Mouse (Mus musculus): ENCODE data around the gene Rpl3. TPM values are rescaled to one million over a fixed set of nuclear protein-coding genes. Genes with fewer than 3 reads are reported as not detected.

Rpl3 gene
- total and polyA plus RNA-seq, 2 experiments, result 304 to 399 TPM

GRCm38 (mm10) chr15:80079129-80079668 lies 12.5 kb downstream of the Rpl3 start:
- 91% methylated on average over 5 of the region's 5 CpGs for WGBS
- no peak overlapping the region for H3K27ac ChIP-seq (replicated peaks; ENCODE audit: insufficient read depth, low read depth, low read length)
- TF ChIP-seq POLR2A (IDR thresholded peaks at IDR 0.05; ENCODE audit: extremely low read depth, insufficient read depth, low read length) (no peak), CTCF (IDR thresholded peaks at IDR 0.05; ENCODE audit: low read depth, low read length) (no peak)
- H3K36me3 ChIP-seq (ENCODE audit: control insufficient read depth, insufficient read depth, low read length), result peaks cover 50% of the 10 kb centered on the region
- peaks cover 10% of the 10 kb centered on the region for H3K4me1 ChIP-seq (ENCODE audit: control insufficient read depth, insufficient read depth, low read length)
- no peak for DNase-seq (ENCODE audit: extremely low read depth, low read depth, low spot score)
- no peaks in the 10 kb centered on the region for H3K79me2 ChIP-seq (ENCODE audit: control insufficient read depth, insufficient read depth, low read length)
- H3K9ac ChIP-seq (ENCODE audit: low read depth, low read length), result no peak overlapping the region
- no peaks in the 10 kb centered on the region for H3K27me3 ChIP-seq (ENCODE audit: control insufficient read depth, insufficient read depth, low read length)
- H3K4me3 ChIP-seq (ENCODE audit: insufficient read depth, low read depth, low read length), result no peak overlapping the region

DNA sequence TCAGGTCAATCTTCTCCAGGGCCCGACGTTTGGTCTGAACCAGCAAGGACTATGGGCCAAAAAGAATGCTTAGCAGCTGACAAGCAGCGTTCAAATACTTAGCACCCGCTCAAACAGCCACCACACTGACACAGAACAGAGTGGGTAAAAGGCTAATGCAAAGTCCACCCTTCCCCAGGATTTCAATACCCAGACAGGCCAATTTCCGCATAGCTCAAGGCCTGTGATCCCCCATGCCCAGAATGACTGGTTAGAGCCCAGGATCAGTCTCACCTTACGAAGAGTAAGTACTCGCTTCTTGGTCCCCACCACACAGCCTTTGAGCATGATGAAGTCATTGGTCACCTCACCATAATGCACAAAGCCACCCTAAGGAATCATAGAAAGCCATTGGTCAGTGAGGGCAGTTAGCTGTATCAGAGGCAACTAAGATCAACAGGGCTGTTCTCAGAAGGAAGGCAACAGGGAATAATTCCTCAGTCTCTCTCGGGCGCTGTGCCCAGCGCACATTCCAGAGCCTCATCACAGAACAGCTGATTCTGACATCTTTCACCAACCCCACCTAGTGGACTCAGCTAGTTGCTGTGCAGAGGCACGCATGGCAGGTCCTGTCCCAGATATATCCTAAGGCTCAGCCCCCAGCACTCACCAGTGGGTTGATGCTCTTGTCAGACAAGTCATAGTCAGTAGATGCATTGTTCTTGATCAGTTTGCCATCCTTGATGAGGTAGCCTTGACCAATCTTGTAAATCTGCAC lies 13.4 kb downstream of the Rpl3 start:
- H3K9ac ChIP-seq (ENCODE audit: low read depth, low read length), result no peak overlapping the region
- TF ChIP-seq POLR2A (IDR thresholded peaks at IDR 0.05; ENCODE audit: extremely low read depth, insufficient read depth, low read length) (no peak), CTCF (IDR thresholded peaks at IDR 0.05; ENCODE audit: low read depth, low read length) (no peak)
- no peaks in the 10 kb centered on the region for H3K27me3 ChIP-seq (ENCODE audit: control insufficient read depth, insufficient read depth, low read length)
- H3K79me2 ChIP-seq (ENCODE audit: control insufficient read depth, insufficient read depth, low read length), result no peaks in the 10 kb centered on the region
- WGBS, result 65% methylated on average over 11 of the region's 11 CpGs
- no peak overlapping the region for H3K4me3 ChIP-seq (ENCODE audit: insufficient read depth, low read depth, low read length)
- DNase-seq (ENCODE audit: extremely low read depth, low read depth, low spot score), result no peak
- H3K27ac ChIP-seq (replicated peaks; ENCODE audit: insufficient read depth, low read depth, low read length), result no peak overlapping the region
- H3K36me3 ChIP-seq (ENCODE audit: control insufficient read depth, insufficient read depth, low read length), result peaks cover 50% of the 10 kb centered on the region
- peaks cover 10% of the 10 kb centered on the region for H3K4me1 ChIP-seq (ENCODE audit: control insufficient read depth, insufficient read depth, low read length)

DNA sequence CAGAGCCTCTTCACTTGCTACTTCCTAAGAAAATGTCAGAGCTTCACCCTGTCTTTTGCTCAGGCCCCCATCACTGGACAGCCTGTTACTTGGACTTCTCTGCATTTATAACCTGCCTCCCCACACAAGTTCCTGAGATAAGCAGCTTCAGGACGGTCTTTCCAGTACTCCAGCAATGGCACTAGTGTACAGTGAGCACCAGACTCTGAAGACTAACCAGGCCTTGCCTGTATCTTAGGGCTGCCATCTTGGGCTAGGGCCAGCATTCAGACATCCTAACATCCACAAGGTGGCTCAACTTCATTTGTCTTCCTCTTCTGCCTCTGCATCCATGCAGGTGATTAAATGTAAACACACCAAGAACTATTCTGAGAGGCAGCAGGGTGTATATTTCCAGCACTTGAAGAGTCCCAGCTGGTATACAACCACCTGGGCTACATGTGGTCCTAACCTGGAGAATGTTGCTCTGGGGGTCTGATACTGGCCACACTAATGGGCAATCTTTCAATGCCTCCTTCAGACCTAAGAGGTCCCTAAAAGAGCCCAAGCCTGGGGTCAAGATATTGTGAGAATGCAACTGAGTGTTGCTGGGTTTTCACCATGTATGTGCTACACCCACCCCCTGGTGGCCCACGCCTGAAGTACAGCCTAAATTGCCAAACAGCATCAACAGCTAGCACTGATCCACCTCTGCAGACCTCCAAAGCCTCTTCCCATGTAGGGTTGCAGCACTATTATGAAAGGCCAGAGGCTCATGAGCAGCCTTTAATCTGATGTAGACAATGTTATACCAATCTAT lies 15.1 kb downstream of the Rpl3 start:
- Histone ChIP-seq H3K36me3 (ENCODE audit: control insufficient read depth, insufficient read depth, low read length) (peaks cover 43% of the 10 kb centered on the region), H3K27me3 (ENCODE audit: control insufficient read depth, insufficient read depth, low read length) (no peaks in the 10 kb centered on the region), H3K79me2 (ENCODE audit: control insufficient read depth, insufficient read depth, low read length) (no peaks in the 10 kb centered on the region), H3K27ac (replicated peaks; ENCODE audit: insufficient read depth, low read depth, low read length) (no peak overlapping the region), H3K4me1 (ENCODE audit: control insufficient read depth, insufficient read depth, low read length) (peaks cover 6% of the 10 kb centered on the region), H3K9ac (ENCODE audit: low read depth, low read length) (no peak overlapping the region), H3K4me3 (ENCODE audit: insufficient read depth, low read depth, low read length) (no peak overlapping the region)
- 37% methylated on average over 2 of the region's 2 CpGs for WGBS
- peak; percentile 31 for DNase-seq (ENCODE audit: extremely low read depth, low read depth, low spot score)
- peak; percentile 85 for TF ChIP-seq CTCF (IDR thresholded peaks at IDR 0.05; ENCODE audit: low read depth, low read length)
- TF ChIP-seq POLR2A (IDR thresholded peaks at IDR 0.05; ENCODE audit: extremely low read depth, insufficient read depth, low read length), result no peak

- Histone ChIP-seq H3K27ac (replicated peaks; ENCODE audit: insufficient read depth, low read depth, low read length) (no peak overlapping the region), H3K36me3 (ENCODE audit: control insufficient read depth, insufficient read depth, low read length) (peaks cover 36% of the 10 kb centered on the region), H3K27me3 (ENCODE audit: control insufficient read depth, insufficient read depth, low read length) (no peaks in the 10 kb centered on the region), H3K79me2 (ENCODE audit: control insufficient read depth, insufficient read depth, low read length) (no peaks in the 10 kb centered on the region), H3K4me3 (ENCODE audit: insufficient read depth, low read depth, low read length) (no peak overlapping the region), H3K9ac (ENCODE audit: low read depth, low read length) (no peak overlapping the region), H3K4me1 (ENCODE audit: control insufficient read depth, insufficient read depth, low read length) (peaks cover 3% of the 10 kb centered on the region; the same call in 1 of the 2 replicates)
- no peak for TF ChIP-seq CTCF (IDR thresholded peaks at IDR 0.05; ENCODE audit: low read depth, low read length)
- TF ChIP-seq POLR2A (IDR thresholded peaks at IDR 0.05; ENCODE audit: extremely low read depth, insufficient read depth, low read length), result no peak
- 55% methylated on average over 5 of the region's 5 CpGs for WGBS
- DNase-seq (ENCODE audit: extremely low read depth, low read depth, low spot score), result no peak
These were observed 15.8 kb downstream of the Rpl3 start for GRCm38 (mm10) chr15:80075733-80076337.

DNA sequence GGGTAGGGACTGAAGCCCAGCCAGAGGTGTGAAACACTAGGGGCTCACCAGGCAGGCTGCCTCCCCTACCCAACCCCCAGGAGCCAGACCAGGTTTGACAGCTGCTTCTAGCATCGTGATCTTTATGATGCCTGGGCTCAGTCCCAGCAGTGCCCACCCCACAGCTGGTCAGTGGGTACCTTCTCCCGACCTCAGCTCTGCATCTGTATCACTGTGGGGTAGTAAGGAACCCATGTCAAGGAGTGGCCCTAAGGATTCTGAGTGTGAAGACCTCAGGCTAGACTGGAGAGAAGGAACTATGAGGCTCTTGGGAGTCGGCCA lies 16.3 kb downstream of the Rpl3 start:
- no peak for TF ChIP-seq POLR2A (IDR thresholded peaks at IDR 0.05; ENCODE audit: extremely low read depth, insufficient read depth, low read length)
- TF ChIP-seq CTCF (IDR thresholded peaks at IDR 0.05; ENCODE audit: low read depth, low read length), result no peak
- WGBS, result 51% methylated on average over 3 of the region's 3 CpGs
- Histone ChIP-seq H3K9ac (ENCODE audit: low read depth, low read length) (no peak overlapping the region), H3K27me3 (ENCODE audit: control insufficient read depth, insufficient read depth, low read length) (no peaks in the 10 kb centered on the region), H3K27ac (replicated peaks; ENCODE audit: insufficient read depth, low read depth, low read length) (peak overlapping the region; percentile 24), H3K4me3 (ENCODE audit: insufficient read depth, low read depth, low read length) (no peak overlapping the region), H3K79me2 (ENCODE audit: control insufficient read depth, insufficient read depth, low read length) (no peaks in the 10 kb centered on the region), H3K36me3 (ENCODE audit: control insufficient read depth, insufficient read depth, low read length) (peaks cover 31% of the 10 kb centered on the region), H3K4me1 (ENCODE audit: control insufficient read depth, insufficient read depth, low read length) (peaks cover 3% of the 10 kb centered on the region; the same call in 1 of the 2 replicates)
- no peak for DNase-seq (ENCODE audit: extremely low read depth, low read depth, low spot score)

All from liver, adult 2 months (tissue).